Mouse (Mus musculus) ES-Bruce4 (cell line): Measurements from ENCODE around the gene Zfp451.

Source experiments
- CTCF ChIP-seq: IDR thresholded peaks from one replicate; pipeline ENCODE4 v1.8.1; 2011; ENCODE audit warnings: low read depth, low read length
- EP300 ChIP-seq: IDR thresholded peaks from 2 replicates; pipeline ENCODE4 v1.6.1; 2011; ENCODE audit warnings: low read depth, low read length; ENCODE audit not compliant: insufficient read depth
- POLR2A ChIP-seq: IDR thresholded peaks from one replicate; pipeline ENCODE4 v1.8.1; 2011; ENCODE audit warnings: low read length; ENCODE audit not compliant: insufficient read depth

- TF ChIP-seq EP300 (no peak), CTCF (no peak), POLR2A (no peak)
Measured at GRCm38 (mm10) chr1:33720231-33720630, 94.2 kb downstream of the Zfp451 start.
